Mouse (Mus musculus): ENCODE data around the gene Maz. TPM values are rescaled to one million over a fixed set of nuclear protein-coding genes. Genes with fewer than 3 reads are reported as not detected.
A peak's percentile ranks its signal among the peaks of the same experiment; 100 is the strongest.

The Maz gene
- polyA plus RNA-seq, 1 experiment from 2014 or later, result 65.8 TPM

- H3K27ac ChIP-seq, result peak overlapping the region; percentile 99
- H3K4me1 ChIP-seq, result peaks cover 87% of the 10 kb centered on the region
These were observed 6.8 kb downstream of the Maz start for GRCm38 (mm10) chr7:127020031-127020430.

GRCm38 (mm10) chr7:127019306-127019960, 7.4 kb downstream of the Maz start:
- no peak for ATAC-seq (replicated peaks; ENCODE audit: low FRiP score)
- Histone ChIP-seq H3K9ac (peak overlapping the region; percentile 43; the same call in 1 of the 2 replicates), H3K4me3 (replicated peaks) (peak overlapping the region; percentile 54; the same call in 1 of the 2 replicates), H3K4me1 (peaks cover 88% of the 10 kb centered on the region), H3K27ac (0 out of 2 replicates have a peak overlapping the region, but pooled peaks have one; percentile 96), H3K9me3 (replicated peaks) (no peaks in the 10 kb centered on the region), H3K36me3 (peaks cover 40% of the 10 kb centered on the region), H3K4me2 (peak overlapping the region; percentile 92), H3K27me3 (no peaks in the 10 kb centered on the region)
- 76% methylated on average over 14 of the region's 14 CpGs for WGBS

More at GRCm38 (mm10) chr7:127020031-127020430, 6.8 kb downstream of the Maz start:
- Histone ChIP-seq H3K4me3 (replicated peaks) (peak overlapping the region; percentile 54), H3K27me3 (no peaks in the 10 kb centered on the region), H3K4me2 (peak overlapping the region; percentile 92), H3K9me3 (replicated peaks) (no peaks in the 10 kb centered on the region), H3K36me3 (peaks cover 41% of the 10 kb centered on the region), H3K9ac (peak overlapping the region; percentile 21)
- ATAC-seq (replicated peaks; ENCODE audit: low FRiP score), result no peak
- WGBS, result 64% methylated on average over 3 of the region's 3 CpGs

- Histone ChIP-seq H3K27me3 (no peaks in the 10 kb centered on the region), H3K9ac (peak overlapping the region; percentile 43; the same call in 1 of the 2 replicates), H3K4me3 (replicated peaks) (peak overlapping the region; percentile 54; the same call in 1 of the 2 replicates), H3K4me2 (peak overlapping the region; percentile 92), H3K9me3 (replicated peaks) (no peaks in the 10 kb centered on the region), H3K4me1 (peaks cover 88% of the 10 kb centered on the region), H3K27ac (peak overlapping the region; percentile 96), H3K36me3 (peaks cover 34% of the 10 kb centered on the region)
- WGBS, result 48% methylated on average over 15 of the region's 15 CpGs
- no peak for ATAC-seq (replicated peaks; ENCODE audit: low FRiP score)
These were observed 8.2 kb downstream of the Maz start for GRCm38 (mm10) chr7:127018416-127019305.

- H3K9ac ChIP-seq, result peak overlapping the region; percentile 43; the same call in 1 of the 2 replicates
- peaks cover 87% of the 10 kb centered on the region for H3K4me1 ChIP-seq
- peaks cover 34% of the 10 kb centered on the region for H3K36me3 ChIP-seq
- H3K27ac ChIP-seq, result peak overlapping the region; percentile 96
- ATAC-seq (replicated peaks; ENCODE audit: low FRiP score), result no peak
- peak overlapping the region; percentile 92 for H3K4me2 ChIP-seq
- no peaks in the 10 kb centered on the region for H3K27me3 ChIP-seq
- no peaks in the 10 kb centered on the region for H3K9me3 ChIP-seq (replicated peaks)
- H3K4me3 ChIP-seq (replicated peaks), result peak overlapping the region; percentile 69
- WGBS, result 32% methylated on average over 6 of the region's 6 CpGs
These were observed 8.9 kb downstream of the Maz start for GRCm38 (mm10) chr7:127017950-127018345.

- H3K36me3 ChIP-seq, result peaks cover 34% of the 10 kb centered on the region
- H3K4me2 ChIP-seq, result peak within 1 kb of the TSS; percentile 92
- peak within 1 kb of the TSS; percentile 81 for H3K9ac ChIP-seq
- no peaks in the 10 kb centered on the region for H3K9me3 ChIP-seq (replicated peaks)
- no peaks in the 10 kb centered on the region for H3K27me3 ChIP-seq
- peak; percentile 76 for ATAC-seq (replicated peaks; ENCODE audit: low FRiP score)
- WGBS, result 4% methylated on average over 39 of the region's 39 CpGs
- H3K27ac ChIP-seq, result peak within 1 kb of the TSS; percentile 96
- H3K4me3 ChIP-seq (replicated peaks), result peak within 1 kb of the TSS; percentile 69
- peaks cover 81% of the 10 kb centered on the region for H3K4me1 ChIP-seq
These were observed 9.6 kb downstream of the Maz start, which contains the start of gene Pagr1a for GRCm38 (mm10) chr7:127016971-127017949. Pagr1a (minus strand) TSS chr7:127017352.

GRCm38 (mm10) chr7:127016486-127016938, 10.3 kb downstream of the Maz start:
- H3K4me2 ChIP-seq, result peak overlapping the region; percentile 92
- peak; percentile 38 for ATAC-seq (replicated peaks; ENCODE audit: low FRiP score)
- no peaks in the 10 kb centered on the region for H3K9me3 ChIP-seq (replicated peaks)
- WGBS, result under 1% methylated on average over 22 of the region's 22 CpGs
- H3K4me3 ChIP-seq (replicated peaks), result peak overlapping the region; percentile 69
- no peaks in the 10 kb centered on the region for H3K27me3 ChIP-seq
- peak overlapping the region; percentile 81 for H3K9ac ChIP-seq
- H3K36me3 ChIP-seq, result peaks cover 30% of the 10 kb centered on the region
- H3K27ac ChIP-seq, result peak overlapping the region; percentile 96
- H3K4me1 ChIP-seq, result peaks cover 74% of the 10 kb centered on the region

GRCm38 (mm10) chr7:127016481-127016485, 10.6 kb downstream of the Maz start, which contains the start of gene Pagr1b:
Pagr1b (minus strand) TSS chr7:127016484.
- H3K9me3 ChIP-seq (replicated peaks), result no peaks in the 10 kb centered on the region
- H3K27ac ChIP-seq, result peak within 1 kb of the TSS; percentile 96
- peaks cover 71% of the 10 kb centered on the region for H3K4me1 ChIP-seq
- no peaks in the 10 kb centered on the region for H3K27me3 ChIP-seq
- H3K4me2 ChIP-seq, result peak within 1 kb of the TSS; percentile 92
- H3K4me3 ChIP-seq (replicated peaks), result peak within 1 kb of the TSS; percentile 69
- peak within 1 kb of the TSS; percentile 81 for H3K9ac ChIP-seq
- no peak for ATAC-seq (replicated peaks; ENCODE audit: low FRiP score)
- peaks cover 29% of the 10 kb centered on the region for H3K36me3 ChIP-seq

GRCm38 (mm10) chr7:127016081-127016480, 10.8 kb downstream of the Maz start:
- Histone ChIP-seq H3K27me3 (no peaks in the 10 kb centered on the region), H3K36me3 (peaks cover 29% of the 10 kb centered on the region), H3K4me2 (peak overlapping the region; percentile 92), H3K9me3 (replicated peaks) (no peaks in the 10 kb centered on the region), H3K27ac (peak overlapping the region; percentile 96), H3K4me1 (peaks cover 69% of the 10 kb centered on the region), H3K4me3 (replicated peaks) (peak overlapping the region; percentile 69), H3K9ac (peak overlapping the region; percentile 81)
- under 1% methylated on average over 10 of the region's 10 CpGs for WGBS
- peak; percentile 42 for ATAC-seq (replicated peaks; ENCODE audit: low FRiP score)

- H3K27me3 ChIP-seq, result no peaks in the 10 kb centered on the region
- ATAC-seq (replicated peaks; ENCODE audit: low FRiP score), result no peak
- peaks cover 29% of the 10 kb centered on the region for H3K36me3 ChIP-seq
- H3K9ac ChIP-seq, result peak overlapping the region; percentile 39; the same call in 1 of the 2 replicates
- H3K4me2 ChIP-seq, result peak overlapping the region; percentile 92
- H3K9me3 ChIP-seq (replicated peaks), result no peaks in the 10 kb centered on the region
- H3K4me3 ChIP-seq (replicated peaks), result peak overlapping the region; percentile 54; the same call in 1 of the 2 replicates
- H3K27ac ChIP-seq, result peak overlapping the region; percentile 96; the same call in 1 of the 2 replicates
- 91% methylated on average over 12 of the region's 12 CpGs for WGBS
- peaks cover 59% of the 10 kb centered on the region for H3K4me1 ChIP-seq
These were observed 11.8 kb downstream of the Maz start for GRCm38 (mm10) chr7:127014993-127015392.

- H3K4me3 ChIP-seq (replicated peaks), result peak within 1 kb of the TSS; percentile 54
- no peak for ATAC-seq (replicated peaks; ENCODE audit: low FRiP score)
- 22% methylated on average over 11 of the region's 11 CpGs for WGBS
- peak within 1 kb of the TSS; percentile 92 for H3K4me2 ChIP-seq
- peaks cover 59% of the 10 kb centered on the region for H3K4me1 ChIP-seq
- H3K9me3 ChIP-seq (replicated peaks), result no peaks in the 10 kb centered on the region
- H3K36me3 ChIP-seq, result peaks cover 29% of the 10 kb centered on the region
- no peaks in the 10 kb centered on the region for H3K27me3 ChIP-seq
- H3K9ac ChIP-seq, result peak within 1 kb of the TSS; percentile 48
- peak within 1 kb of the TSS; percentile 96 for H3K27ac ChIP-seq
These were observed 12.5 kb downstream of the Maz start, which contains the start of gene Mvp for GRCm38 (mm10) chr7:127014320-127014719. Mvp (minus strand) TSS chr7:127014621.

GRCm38 (mm10) chr7:127013385-127013784, 13.5 kb downstream of the Maz start:
- no peak for ATAC-seq (replicated peaks; ENCODE audit: low FRiP score)
- H3K4me3 ChIP-seq (replicated peaks), result no peak overlapping the region
- WGBS, result 92% methylated on average over 6 of the region's 6 CpGs
- H3K4me2 ChIP-seq, result peak overlapping the region; percentile 92; the same call in 1 of the 2 replicates
- no peaks in the 10 kb centered on the region for H3K9me3 ChIP-seq (replicated peaks)
- H3K4me1 ChIP-seq, result peaks cover 59% of the 10 kb centered on the region
- H3K36me3 ChIP-seq, result peaks cover 29% of the 10 kb centered on the region
- no peak overlapping the region for H3K27ac ChIP-seq
- H3K27me3 ChIP-seq, result no peaks in the 10 kb centered on the region
- H3K9ac ChIP-seq, result no peak overlapping the region; the same call in 1 of the 2 replicates

Measured in kidney, embryonic 15.5 days (tissue).